Mouse (Mus musculus) kidney, adult 2 months (tissue): ENCODE results near the gene Pfdn5.

Source experiments
- CTCF ChIP-seq: fragments of 200-500 bp; conservative IDR thresholded peaks from 2 replicates; pipeline ENCODE4 v1.5.1; 2011; ENCODE audit warnings: low read depth, mild to moderate bottlenecking, control low read depth, low read length, moderate library complexity, mixed read lengths; ENCODE audit not compliant: insufficient read depth, insufficient read length
- POLR2A ChIP-seq: fragments of 200-500 bp; IDR thresholded peaks from one replicate; pipeline ENCODE4 v1.6.1; 2011; ENCODE audit warnings: low read depth, low read length, control low read depth

DNA sequence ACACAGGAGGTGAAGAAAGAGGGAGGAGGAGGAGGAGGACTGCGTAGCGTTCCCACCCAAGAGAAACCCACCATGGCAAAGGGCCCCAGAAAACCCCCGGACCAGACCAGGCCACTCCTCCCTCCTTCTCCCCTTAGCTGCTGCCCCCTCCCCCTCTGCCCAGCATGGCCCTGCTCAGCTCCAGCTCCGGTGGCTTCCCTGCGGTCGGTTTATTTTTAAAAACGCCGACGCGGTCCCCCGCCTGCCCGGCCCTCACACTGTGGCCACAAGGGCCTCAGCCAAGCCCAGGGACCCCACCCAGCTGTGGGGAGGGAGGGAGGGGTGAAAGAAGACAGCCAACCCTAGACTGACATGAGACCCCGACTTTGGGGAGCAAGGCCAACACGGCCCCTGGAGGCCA is 36.7 kb downstream of the Pfdn5 start:
- TF ChIP-seq POLR2A (no peak), CTCF (no peak)
